Mouse (Mus musculus) limb, embryonic 14.5 days (tissue): Measurements from ENCODE around the gene Edem1. TPM values are rescaled to one million over a fixed set of nuclear protein-coding genes. Genes with fewer than 3 reads are reported as not detected.

Experiments used
- ATAC-seq: fragments of 200-750 bp; cut with Nextera tagmentation; 2 replicates; pipeline ENCODE4 v1.8.0; 2017; ENCODE audit warnings: low read depth, moderate number of reproducible peaks, moderate TSS enrichment; ENCODE audit not compliant: low FRiP score
- DNase-seq: peaks from one replicate; pipeline ENCODE4 v3.0.0-alpha.2; 2015; ENCODE audit warnings: low spot score
- H3K27ac ChIP-seq: fragments of 300-500 bp; sonication (generic); replicated peaks from 2 replicates; pipeline ENCODE4 v1.5.1; 2014; ENCODE audit warnings: low read depth, mild to moderate bottlenecking, low read length, moderate library complexity, mixed read lengths
- H3K27me3 ChIP-seq: fragments of 300-500 bp; sonication (generic); 2 replicates; pipeline ENCODE4 v1.6.1; 2014; ENCODE audit warnings: low read length, mixed read lengths; ENCODE audit not compliant: control insufficient read depth, insufficient read depth
- H3K36me3 ChIP-seq: fragments of 300-500 bp; sonication (generic); 2 replicates; pipeline ENCODE4 v1.6.1; 2014; ENCODE audit warnings: mild to moderate bottlenecking, low read length, moderate library complexity, mixed read lengths; ENCODE audit not compliant: control insufficient read depth, insufficient read depth
- H3K4me1 ChIP-seq: fragments of 300-500 bp; sonication (generic); 2 replicates; pipeline ENCODE4 v1.6.1; 2014; ENCODE audit warnings: antibody characterized with exemption, low read length, mixed read lengths; ENCODE audit not compliant: control insufficient read depth, insufficient read depth
- H3K4me2 ChIP-seq: fragments of 300-500 bp; sonication (generic); replicated peaks from 2 replicates; pipeline ENCODE4 v1.6.1; 2014; ENCODE audit warnings: low read depth, mild to moderate bottlenecking, low read length, moderate library complexity; ENCODE audit not compliant: severe bottlenecking
- H3K4me3 ChIP-seq: fragments of 300-500 bp; sonication (generic); replicated peaks from 2 replicates; pipeline ENCODE4 v1.5.1; 2014; ENCODE audit warnings: low read length
- H3K9ac ChIP-seq: fragments of 300-500 bp; sonication (generic); 2 replicates; pipeline ENCODE4 v1.6.1; 2014; ENCODE audit warnings: mild to moderate bottlenecking, low read depth, low read length, moderate library complexity; ENCODE audit not compliant: severe bottlenecking
- H3K9me3 ChIP-seq: fragments of 300-500 bp; sonication (generic); 2 replicates; pipeline ENCODE4 v1.6.1; 2016; ENCODE audit warnings: low read length; ENCODE audit not compliant: control insufficient read depth
- POLR2A ChIP-seq: fragments of 200-500 bp; IDR thresholded peaks from 2 replicates; pipeline ENCODE4 v1.8.0; 2012; ENCODE audit warnings: inconsistent platforms, mild to moderate bottlenecking, moderate library complexity, borderline replicate concordance; ENCODE audit not compliant: insufficient read depth, insufficient read length; ENCODE audit errors: extremely low read depth
- WGBS: fragments of 180-500 bp; shearing (Covaris S2); extraction: QIAGEN DNeasy Blood & Tissue Kit; methylation state at CpG from one replicate; pipeline ENCODE4 v1.1.7; 2014; 5-methylcytosine and 5-hydroxymethylcytosine counted together
- polyA plus RNA-seq, 2 experiments: library from polyadenylated mRNA; depleted of rRNA in 1 of 2; stranded (reverse) in 1 of 2; unstranded in 1 of 2; fragments of >200 nt; fragmentation: Nextera tagmentation in 1 of 2; extraction: Ambion mirVana in 1 of 2; gene quantifications; 2 replicates each; pipeline versions ENCODE4 v1.2.1 to v1.2.3; 2012 to 2014

The Edem1 gene
- polyA plus RNA-seq, 2 experiments, result 20.2 to 26.3 TPM

DNA sequence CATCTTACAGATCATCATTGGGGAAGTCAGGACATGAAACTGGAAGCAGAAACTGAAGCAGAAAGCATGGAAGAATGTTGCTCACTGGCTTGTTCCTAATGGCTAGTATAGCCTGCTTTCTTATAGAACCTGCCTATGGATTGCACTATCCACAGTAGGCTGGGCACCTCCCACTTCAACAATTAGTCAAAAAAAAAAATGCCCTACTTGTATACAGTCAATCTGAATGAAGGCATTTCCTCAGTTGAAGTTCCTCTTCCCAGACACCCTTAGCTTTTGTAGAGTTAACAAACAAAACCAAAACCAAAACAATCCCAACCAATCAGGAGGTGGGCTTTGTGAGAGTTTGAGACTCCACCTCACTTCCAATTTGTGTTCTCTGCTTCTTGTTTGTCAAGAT lies 73.7 kb downstream of the Edem1 start:
- Histone ChIP-seq H3K36me3 (no peaks in the 10 kb centered on the region), H3K9me3 (no peaks in the 10 kb centered on the region), H3K4me2 (no peak overlapping the region), H3K4me3 (no peak overlapping the region), H3K27ac (no peak overlapping the region), H3K4me1 (no peaks in the 10 kb centered on the region), H3K9ac (no peak overlapping the region), H3K27me3 (no peaks in the 10 kb centered on the region)
- DNase-seq (no peak), ATAC-seq (no peak)
- no peak for TF ChIP-seq POLR2A

GRCm38 (mm10) chr6:108903280-108903679 lies 74.8 kb downstream of the Edem1 start:
- Histone ChIP-seq H3K4me3 (no peak overlapping the region), H3K36me3 (no peaks in the 10 kb centered on the region), H3K4me1 (no peaks in the 10 kb centered on the region), H3K27ac (no peak overlapping the region), H3K9ac (no peak overlapping the region), H3K4me2 (no peak overlapping the region), H3K9me3 (no peaks in the 10 kb centered on the region), H3K27me3 (no peaks in the 10 kb centered on the region)
- TF ChIP-seq POLR2A, result no peak
- ATAC-seq, result no peak
- WGBS, result 81% methylated on average over 4 of the region's 4 CpGs
- no peak for DNase-seq

GRCm38 (mm10) chr6:108906539-108906938 lies 78.1 kb downstream of the Edem1 start:
- no peak for DNase-seq
- no peak for TF ChIP-seq POLR2A
- no peak overlapping the region for H3K4me3 ChIP-seq
- no peaks in the 10 kb centered on the region for H3K4me1 ChIP-seq
- no peak overlapping the region for H3K4me2 ChIP-seq
- no peak for ATAC-seq
- 21% methylated on average over 1 of the region's 1 CpGs for whole genome bisulfite sequencing
- H3K9ac ChIP-seq, result no peak overlapping the region
- no peak overlapping the region for H3K27ac ChIP-seq
- H3K27me3 ChIP-seq, result no peaks in the 10 kb centered on the region
- H3K9me3 ChIP-seq, result no peaks in the 10 kb centered on the region
- H3K36me3 ChIP-seq, result no peaks in the 10 kb centered on the region

Other genes with a start within 250 kb of the Edem1 start
- 10.8 and 11.9 TPM in 2 replicates for gene Bhlhe40, start 168.0 kb upstream of the Edem1 start, polyA plus RNA-seq (2012; rRNA removed)
- gene Bhlhe40, start 168.0 kb upstream of the Edem1 start, polyA plus RNA-seq (2014; fragmentation: Nextera tagmentation; extraction: Ambion mirVana), result 27.6 and 31.7 TPM in 2 replicates
- 26.9 and 28.0 TPM in 2 replicates for gene Arl8b, start 45.5 kb upstream of the Edem1 start, polyA plus RNA-seq (2012; rRNA removed)
- gene Arl8b, start 45.5 kb upstream of the Edem1 start, polyA plus RNA-seq (2014; fragmentation: Nextera tagmentation; extraction: Ambion mirVana), result 76.5 and 78.7 TPM in 2 replicates